Mouse (Mus musculus) brain, embryonic 14.5 days (tissue): ENCODE measurements around the gene Thbs1. TPM values are rescaled to one million over a fixed set of nuclear protein-coding genes. Genes with fewer than 3 reads are reported as not detected.

Experiments used
- DNase-seq: peaks from one replicate; pipeline ENCODE4 v3.0.0-alpha.2; 2011; ENCODE audit warnings: low read depth
- CTCF ChIP-seq: fragments of 200-500 bp; IDR thresholded peaks from 2 replicates; pipeline ENCODE4 v1.5.1; 2012; ENCODE audit warnings: inconsistent platforms, mild to moderate bottlenecking, moderate library complexity, borderline replicate concordance; ENCODE audit not compliant: insufficient read depth, insufficient read length; ENCODE audit errors: extremely low read depth
- POLR2A ChIP-seq: fragments of 200-500 bp; IDR thresholded peaks from 2 replicates; pipeline ENCODE4 v1.6.1; 2012; ENCODE audit warnings: mild to moderate bottlenecking, inconsistent platforms, borderline replicate concordance; ENCODE audit not compliant: poor library complexity, insufficient read depth, insufficient read length, severe bottlenecking; ENCODE audit errors: extremely low read depth
- polyA plus RNA-seq: library from polyadenylated mRNA; depleted of rRNA; stranded (reverse); fragments of >200 nt; gene quantifications from 2 replicates; pipeline ENCODE4 v1.2.3, GENCODE M21; 2012

Thbs1 gene
- polyA plus RNA-seq, 1 experiment: 9.3 TPM

DNA sequence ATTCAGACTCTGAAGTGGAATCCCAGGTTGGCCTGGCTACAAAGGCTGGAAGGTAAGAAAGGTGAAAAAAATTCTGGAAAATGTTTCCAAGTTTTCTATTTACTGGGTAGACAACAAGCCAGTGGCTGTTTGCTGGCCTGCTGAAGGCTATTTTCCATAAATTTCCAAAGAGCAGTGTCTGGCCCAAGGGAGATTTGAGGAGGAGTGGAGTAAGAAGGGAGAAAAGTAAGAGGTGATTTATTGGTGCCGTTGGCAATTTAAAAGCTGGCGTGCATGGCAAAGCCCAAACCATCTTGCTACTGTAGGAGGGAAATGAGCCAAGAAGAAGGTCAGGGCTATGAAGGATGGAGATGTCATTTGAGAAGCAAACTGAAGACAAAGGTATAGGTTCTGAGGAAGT lies 26.0 kb upstream of the Thbs1 start:
- DNase-seq: no peak
- TF ChIP-seq POLR2A (no peak), CTCF (no peak)

DNA sequence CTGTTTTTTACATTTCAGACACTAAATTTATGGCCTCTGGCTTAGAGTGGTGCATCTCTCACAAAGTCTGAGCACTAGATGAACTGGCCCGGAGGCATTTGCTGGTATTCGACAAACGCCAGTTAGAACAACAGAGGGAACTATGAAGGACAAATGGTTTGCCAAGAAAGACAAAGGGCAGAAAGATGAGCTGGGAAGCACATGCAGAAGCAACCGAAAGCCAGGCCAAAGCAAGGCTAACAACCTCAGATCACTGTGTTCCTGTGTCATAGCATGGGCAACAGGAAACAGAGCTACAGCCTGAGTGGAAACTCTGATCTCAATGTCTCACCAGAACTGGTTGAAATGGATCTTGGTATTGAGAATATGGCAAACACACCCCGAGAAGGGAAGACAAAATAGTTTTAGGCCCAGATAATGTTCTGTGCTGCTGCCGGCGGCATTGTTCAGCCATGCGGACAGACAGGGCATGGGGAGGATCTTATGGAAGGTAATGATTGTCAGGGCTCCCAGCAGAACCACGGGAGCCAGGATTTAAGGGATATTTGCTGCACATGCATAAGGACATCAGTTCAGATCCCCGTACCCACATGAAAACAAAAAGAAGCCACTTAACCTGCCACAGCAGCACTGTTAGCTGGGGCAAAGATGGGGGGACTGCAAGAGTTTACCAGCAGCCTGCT lies 24.5 kb upstream of the Thbs1 start:
- TF ChIP-seq CTCF (no peak), POLR2A (no peak)
- no peak for DNase-seq

DNA sequence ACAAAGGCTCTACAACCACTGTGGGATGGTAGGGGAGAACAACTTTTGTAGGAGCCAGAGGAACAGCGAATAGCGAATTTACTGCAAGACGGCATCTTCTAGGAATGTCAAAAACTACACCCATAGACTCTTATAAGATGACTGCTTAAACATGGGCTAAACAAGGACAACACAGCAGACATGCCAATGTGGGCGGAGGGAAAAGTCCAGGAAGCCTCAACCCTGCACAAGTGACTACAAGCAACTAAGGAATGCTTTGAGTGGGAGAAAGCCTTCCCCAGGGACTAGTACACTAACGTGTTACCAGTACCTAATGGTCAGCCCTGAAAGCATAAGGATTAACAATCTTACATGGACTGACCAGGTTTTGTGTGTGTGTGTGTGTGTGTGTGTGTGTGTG lies 20.4 kb upstream of the Thbs1 start:
- no peak for TF ChIP-seq POLR2A
- TF ChIP-seq CTCF: no peak
- DNase-seq: no peak

DNA sequence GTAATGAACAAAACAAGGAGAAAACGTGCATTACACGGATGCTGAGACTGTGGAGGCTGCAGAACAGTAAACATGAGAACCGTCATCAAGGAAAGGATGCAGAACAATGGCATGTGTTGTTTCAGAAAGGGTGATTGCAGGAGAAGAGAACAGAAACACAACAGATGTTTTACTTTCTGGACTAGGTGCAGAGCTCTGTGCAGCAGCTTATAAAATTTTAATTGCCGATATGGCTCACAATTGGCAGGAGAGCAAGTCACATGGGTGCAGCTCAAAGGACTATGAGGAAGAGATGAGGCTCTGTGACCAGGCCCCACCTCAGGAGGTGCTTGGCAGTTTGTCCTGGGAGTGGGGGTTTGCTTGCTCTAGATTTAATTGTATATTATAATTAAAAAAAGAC lies 12.6 kb upstream of the Thbs1 start:
- TF ChIP-seq POLR2A: no peak
- DNase-seq: peak; percentile 61

DNA sequence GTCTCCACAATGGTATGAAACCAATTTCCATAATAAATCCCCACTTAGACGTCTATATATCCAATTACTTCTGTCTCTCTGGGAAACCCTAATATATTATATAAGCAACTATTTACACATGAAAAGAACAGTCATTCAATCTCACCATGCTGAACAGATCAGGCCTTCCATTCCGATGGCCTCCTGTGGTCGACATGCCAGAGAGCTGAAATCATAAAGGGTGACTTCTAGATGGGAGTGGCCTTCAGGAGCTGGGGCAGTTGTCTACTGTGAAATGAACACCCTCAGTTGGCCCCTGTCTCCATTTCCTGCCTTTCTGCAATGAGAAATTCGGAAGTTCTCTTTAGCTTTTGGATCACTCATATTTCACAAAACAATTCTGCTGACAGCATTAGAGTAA lies 9.5 kb upstream of the Thbs1 start:
- TF ChIP-seq POLR2A (no peak), CTCF (no peak)

DNA sequence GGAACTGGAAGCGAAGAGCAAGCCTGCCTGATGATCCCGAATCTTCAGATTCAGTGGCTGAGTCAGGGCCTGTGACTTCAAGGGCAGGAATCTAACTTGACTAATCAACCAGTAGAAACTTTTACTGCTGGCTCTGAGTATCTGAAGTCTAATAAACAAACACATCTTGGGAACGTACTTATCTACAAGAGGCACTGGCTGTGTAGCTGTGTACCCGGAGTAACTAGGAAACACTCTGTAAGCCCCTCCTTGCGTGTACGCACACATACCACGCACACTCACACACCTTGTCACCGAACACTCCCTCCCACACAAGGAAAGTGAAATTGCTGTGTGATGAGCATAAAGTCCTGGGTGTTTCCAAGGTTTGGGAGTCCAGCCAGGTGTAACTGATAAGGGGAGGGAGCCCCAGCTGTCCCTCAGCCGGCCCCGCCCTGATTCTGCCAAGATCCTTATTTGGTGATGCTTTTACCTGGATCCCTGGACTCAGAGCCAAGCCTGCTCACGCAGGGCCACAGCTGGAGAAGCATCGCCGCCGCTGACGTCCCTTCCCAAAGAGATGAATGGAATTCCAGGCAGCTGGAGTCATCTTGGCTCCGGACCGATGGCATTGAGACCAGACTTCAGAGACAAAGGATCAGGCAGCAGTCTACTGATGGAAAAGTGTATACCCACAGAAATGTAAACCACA lies 1.3 kb upstream of the Thbs1 start:
- TF ChIP-seq CTCF: no peak
- peak; percentile 63 for DNase-seq

More for the DNA sequence above, 9.5 kb upstream of the Thbs1 start:
- DNase-seq: no peak

DNA sequence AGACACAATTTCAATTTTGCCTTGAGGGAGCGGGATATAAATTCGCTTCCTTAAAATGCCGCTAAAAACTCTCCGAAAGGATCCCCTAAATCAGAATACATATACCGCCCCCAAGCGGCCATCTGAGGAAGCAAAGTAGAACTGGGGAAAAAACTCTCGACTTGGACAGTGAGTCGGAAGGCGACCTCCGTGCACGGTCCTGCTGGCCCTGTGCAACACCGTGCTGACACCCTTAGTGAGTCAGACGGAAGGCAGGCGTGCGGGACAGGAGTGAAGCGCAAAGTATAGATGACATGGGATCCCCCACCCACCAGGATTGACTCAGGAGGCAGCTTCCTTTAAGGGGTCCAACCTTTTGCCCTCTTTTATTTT lies 574 bp upstream of the Thbs1 start:
- peak; percentile 92 for DNase-seq
- TF ChIP-seq POLR2A (no peak), CTCF (peak; percentile 78)

DNA sequence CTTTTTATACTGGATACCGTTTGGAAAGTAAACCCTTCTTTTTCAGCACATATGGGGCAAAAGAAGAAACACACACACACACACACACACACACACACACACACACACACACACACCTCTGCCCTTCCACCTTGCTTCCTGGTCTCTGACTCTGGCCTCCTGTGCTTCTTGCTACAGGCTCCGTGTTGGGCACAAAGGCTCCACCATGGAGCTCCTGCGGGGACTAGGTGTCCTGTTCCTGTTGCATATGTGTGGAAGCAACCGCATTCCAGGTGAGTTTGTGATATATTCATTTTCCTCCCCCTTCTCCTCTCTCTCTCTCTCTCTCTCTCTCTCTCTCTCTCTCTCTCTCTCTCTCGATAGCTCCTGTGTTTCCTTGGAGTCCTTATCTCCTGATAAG lies 762 bp downstream of the Thbs1 start:
- no peak for DNase-seq
- no peak for TF ChIP-seq POLR2A
- no peak for TF ChIP-seq CTCF

DNA sequence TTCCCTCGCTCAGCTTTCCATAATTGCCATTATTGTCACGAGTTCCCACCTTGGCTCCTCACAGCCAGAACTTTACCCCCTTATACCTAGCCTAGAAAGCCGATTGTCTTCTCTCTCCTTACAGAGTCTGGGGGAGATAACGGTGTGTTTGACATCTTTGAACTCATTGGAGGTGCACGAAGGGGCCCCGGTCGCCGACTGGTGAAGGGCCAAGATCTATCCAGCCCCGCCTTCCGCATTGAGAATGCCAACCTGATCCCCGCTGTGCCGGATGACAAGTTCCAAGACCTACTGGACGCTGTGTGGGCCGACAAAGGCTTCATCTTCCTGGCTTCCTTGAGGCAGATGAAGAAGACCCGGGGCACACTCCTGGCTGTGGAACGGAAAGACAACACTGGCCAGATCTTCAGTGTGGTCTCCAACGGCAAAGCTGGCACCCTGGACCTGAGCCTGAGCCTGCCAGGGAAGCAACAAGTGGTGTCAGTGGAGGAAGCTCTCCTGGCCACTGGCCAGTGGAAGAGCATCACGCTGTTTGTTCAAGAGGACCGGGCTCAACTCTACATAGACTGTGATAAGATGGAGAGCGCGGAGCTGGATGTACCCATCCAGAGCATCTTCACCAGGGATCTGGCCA lies 1.3 kb downstream of the Thbs1 start:
- TF ChIP-seq POLR2A (no peak), CTCF (no peak)
- no peak for DNase-seq

DNA sequence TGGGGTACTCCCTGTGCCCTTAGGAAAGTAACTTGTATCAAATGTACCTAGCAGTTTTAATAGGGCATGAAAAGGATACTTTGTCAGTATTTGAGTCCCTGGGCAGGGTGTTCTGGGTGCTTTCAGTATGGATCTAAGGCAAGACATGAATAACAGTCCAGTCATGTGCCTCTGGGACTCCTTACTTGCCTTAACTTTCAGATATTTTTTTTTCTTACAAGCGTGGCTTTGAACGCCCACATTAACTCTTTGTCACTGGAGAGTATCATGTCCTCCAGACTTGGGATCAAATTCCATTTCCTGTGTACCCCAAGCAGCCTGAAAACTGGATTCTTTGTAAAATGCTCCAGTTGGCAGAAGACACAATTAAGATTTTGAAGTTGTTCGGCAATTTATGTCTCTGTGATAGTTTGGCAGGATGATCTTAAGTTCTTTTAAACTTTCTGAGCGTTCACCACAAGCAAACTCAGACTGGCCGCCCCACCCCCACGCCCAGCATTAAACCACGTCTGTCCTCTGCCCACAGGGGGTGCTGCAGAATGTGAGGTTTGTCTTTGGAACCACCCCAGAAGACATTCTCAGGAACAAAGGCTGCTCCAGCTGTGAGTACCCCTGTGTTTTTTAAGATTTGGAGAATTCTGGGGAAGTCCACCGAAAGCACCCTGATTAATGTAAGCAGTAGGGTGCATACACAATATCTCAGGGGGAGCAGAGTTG lies 2.3 kb downstream of the Thbs1 start:
- peak; percentile 46 for DNase-seq

DNA sequence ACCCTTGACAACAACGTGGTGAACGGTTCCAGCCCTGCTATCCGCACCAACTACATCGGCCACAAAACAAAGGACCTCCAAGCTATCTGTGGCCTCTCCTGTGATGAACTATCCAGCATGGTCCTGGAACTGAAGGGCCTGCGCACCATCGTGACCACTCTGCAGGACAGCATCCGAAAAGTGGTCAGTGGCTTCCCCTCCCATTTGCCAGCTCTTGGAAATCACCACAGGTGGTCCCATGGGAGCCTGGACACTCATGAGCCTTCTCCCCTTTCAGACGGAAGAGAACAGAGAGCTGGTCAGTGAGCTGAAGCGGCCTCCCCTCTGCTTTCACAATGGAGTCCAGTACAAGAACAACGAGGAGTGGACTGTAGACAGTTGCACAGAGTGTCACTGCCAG lies 3.0 kb downstream of the Thbs1 start:
- no peak for DNase-seq
- TF ChIP-seq POLR2A (no peak), CTCF (no peak)

More for the DNA sequence above, 2.3 kb downstream of the Thbs1 start:
- TF ChIP-seq POLR2A (no peak), CTCF (peak; percentile 26; the same call in 1 of the 2 replicates)

DNA sequence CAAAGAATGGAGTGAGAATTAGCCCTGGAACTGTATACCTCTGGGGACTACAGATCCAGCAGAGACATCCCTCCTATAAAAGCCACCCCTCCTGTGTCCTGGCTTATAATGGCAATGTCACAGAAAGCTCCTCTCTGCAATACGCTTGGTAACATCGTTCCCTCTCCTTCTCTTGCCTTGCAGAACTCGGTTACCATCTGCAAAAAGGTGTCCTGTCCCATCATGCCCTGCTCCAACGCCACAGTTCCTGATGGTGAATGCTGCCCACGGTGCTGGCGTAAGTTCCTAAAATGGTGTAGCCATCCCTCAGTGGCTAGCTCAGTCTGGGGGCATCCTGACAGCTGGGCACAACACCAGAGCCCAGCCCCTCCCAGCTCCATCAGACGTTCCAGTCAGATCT lies 4.0 kb downstream of the Thbs1 start:
- TF ChIP-seq POLR2A: no peak
- no peak for TF ChIP-seq CTCF

DNA sequence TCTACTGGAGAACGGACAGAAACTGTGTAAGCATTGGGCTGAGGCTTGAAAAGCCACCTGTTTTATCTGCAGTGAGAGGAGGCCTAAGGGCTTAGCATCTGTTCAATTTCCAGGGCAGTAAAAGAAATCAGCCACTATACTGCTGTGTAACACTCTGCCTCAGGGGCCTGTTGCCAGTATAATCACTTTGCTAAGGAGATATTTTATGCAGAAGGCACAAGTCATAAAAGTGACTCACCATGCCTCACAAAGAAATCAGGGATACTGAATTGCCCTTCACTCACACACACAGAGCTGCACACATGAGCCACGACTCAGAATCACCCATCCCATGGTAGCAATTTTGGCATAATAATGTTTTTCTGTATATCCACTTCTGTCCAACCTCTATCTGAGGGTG lies 4.5 kb downstream of the Thbs1 start:
- peak; percentile 43 for DNase-seq
- no peak for TF ChIP-seq POLR2A
- TF ChIP-seq CTCF: no peak

More for the DNA sequence above, 4.0 kb downstream of the Thbs1 start:
- no peak for DNase-seq
